Mouse (Mus musculus): ENCODE measurements around the gene Gm5105. TPM values are rescaled to one million over a fixed set of nuclear protein-coding genes. Genes with fewer than 3 reads are reported as not detected.

Gene Gm5105
- not detected for polyA plus RNA-seq (2017; shearing (Covaris generic))

DNA sequence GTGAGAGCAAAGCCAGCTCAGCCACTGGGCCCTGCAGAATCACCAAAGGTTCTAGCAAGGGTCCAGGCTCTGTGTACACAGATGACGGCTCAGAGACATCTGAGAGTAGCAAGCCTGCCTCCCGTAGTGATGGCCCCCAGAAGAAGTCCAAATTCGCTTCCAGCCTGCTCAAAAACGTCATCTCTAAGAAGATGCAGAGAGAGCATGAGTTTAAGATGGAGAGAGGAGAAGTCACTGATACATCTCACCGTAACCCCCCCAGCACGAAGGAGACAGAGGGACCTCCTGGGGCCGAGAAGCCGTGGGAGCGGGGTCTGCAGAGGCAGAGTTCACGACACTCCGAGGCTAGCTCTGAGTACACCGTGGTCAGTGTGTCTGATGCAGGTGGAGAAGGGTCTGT, at the start of gene Gm5105:
TSS of gene Gm5105 (minus strand) at position 101 of the 400 bp plus-strand sequence.

DNA sequence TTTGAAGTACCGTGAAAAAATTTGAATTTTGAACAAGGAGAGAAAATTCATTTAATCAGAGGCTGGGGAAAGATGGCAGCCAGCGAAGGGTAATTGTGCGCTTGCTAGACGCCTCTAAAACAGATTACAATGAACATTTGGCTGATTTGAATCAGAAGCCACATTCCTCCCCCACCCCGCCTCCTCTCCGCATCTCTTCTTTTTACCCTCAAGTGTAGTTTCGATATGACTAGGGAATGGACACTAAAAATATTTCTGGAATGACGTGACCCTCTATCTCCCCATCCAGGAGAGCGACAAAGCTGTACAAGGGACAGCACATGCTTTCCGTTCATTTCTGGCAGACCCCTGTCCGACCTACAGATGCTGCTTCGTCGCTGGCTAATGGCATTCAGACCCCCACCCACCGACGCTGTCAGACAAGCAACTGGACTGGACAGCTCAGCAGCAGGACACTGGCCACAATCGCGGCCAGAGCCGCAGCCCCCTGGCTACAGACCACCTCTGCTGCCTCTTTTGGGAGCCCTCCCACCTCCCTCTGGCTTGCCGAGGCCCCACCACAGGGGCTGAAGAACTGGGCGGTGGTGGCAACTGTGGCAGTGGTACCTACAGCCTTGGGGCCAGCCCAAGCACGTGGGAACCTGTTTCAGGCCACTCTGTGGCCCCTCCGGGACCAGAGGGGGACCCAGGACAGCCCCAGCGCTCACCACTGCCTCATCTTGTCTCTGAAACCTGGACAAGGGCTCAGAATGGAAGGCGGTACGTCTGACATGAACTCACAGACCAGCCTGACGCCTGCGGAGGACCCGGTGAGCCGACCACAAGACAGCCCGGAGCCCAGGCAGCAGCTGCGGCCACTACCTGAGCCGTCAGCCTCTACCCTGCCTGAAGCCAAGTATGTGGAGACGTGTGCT, 2.2 kb downstream of the Gm5105 start, which contains the start of gene 1110002E22Rik:
TSS of gene 1110002E22Rik (plus strand) at position 321 of the 914 bp plus-strand sequence.

Other genes starting within 250 kb of the Gm5105 start
- gene H2afz, start 202.9 kb downstream of the Gm5105 start, polyA plus RNA-seq (2017; shearing (Covaris generic)): 1,140 TPM
- gene Dnajb14, start 199.7 kb downstream of the Gm5105 start, polyA plus RNA-seq (2017; shearing (Covaris generic)): 4.6 TPM
- 92.2 TPM for gene Lamtor3, start 148.9 kb downstream of the Gm5105 start, polyA plus RNA-seq (2017; shearing (Covaris generic))
- 119 TPM for gene Dapp1, start 85.8 kb downstream of the Gm5105 start, polyA plus RNA-seq (2017; shearing (Covaris generic))
- gene 1110002E22Rik, start 2.3 kb downstream of the Gm5105 start, polyA plus RNA-seq (2017; shearing (Covaris generic)): not detected
- gene Trmt10a, start 76.1 kb upstream of the Gm5105 start, polyA plus RNA-seq (2017; shearing (Covaris generic)): 13.3 TPM
- 6.7 TPM for gene Mttp, start 77.6 kb upstream of the Gm5105 start, polyA plus RNA-seq (2017; shearing (Covaris generic))
- not detected for gene 4930579F01Rik, start 126.4 kb upstream of the Gm5105 start, polyA plus RNA-seq (2017; shearing (Covaris generic))
- gene Adh7, start 150.4 kb upstream of the Gm5105 start, polyA plus RNA-seq (2017; shearing (Covaris generic)): not detected
- gene Adh1, start 193.6 kb upstream of the Gm5105 start, polyA plus RNA-seq (2017; shearing (Covaris generic)): 9.0 TPM
- gene Adh6a, start 245.9 kb upstream of the Gm5105 start, polyA plus RNA-seq (2017; shearing (Covaris generic)): not detected